ENCODE assay signal across 8 mouse cellular contexts in the genomic region with DNA sequence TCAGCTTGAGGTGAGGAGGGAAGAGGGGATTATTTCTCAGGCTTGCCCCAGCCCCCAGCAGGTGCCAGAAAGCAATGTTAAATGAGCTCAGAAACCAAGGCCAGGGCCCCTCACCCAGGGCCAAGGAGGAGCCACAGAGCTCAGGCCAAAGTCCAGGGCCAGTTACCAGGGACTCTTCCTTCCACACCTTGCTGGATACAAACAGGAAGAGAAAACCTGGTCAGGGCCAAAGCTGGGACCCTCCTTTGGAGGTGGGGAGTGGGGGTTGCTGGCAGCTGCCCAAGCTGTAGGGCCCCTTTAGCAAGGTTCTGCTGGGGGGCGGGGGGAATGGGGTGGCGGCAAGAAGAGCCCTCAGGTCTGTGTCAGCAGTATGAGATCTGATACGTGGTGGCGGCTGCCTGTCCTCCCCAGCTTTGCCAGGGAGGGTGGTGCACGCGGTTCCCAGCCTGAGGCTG. TPM values are rescaled to one million over a fixed set of nuclear protein-coding genes. Genes with fewer than 3 reads are reported as not detected.
DNase-seq lines count a peak whose midpoint lies in the region; ATAC-seq and TF ChIP-seq lines count a peak whose summit lies in the region.

No protein-coding gene starts in this region.

- H3K27ac ChIP-seq in left cerebral cortex, adult 2 months, result peak overlapping the region; percentile 99
- peak overlapping the region; percentile 96 for H3K27ac ChIP-seq in forebrain, embryonic 13.5 days
- peak overlapping the region; percentile 55 for H3K27ac ChIP-seq in neural tube, embryonic 14.5 days (ENCODE audit: low read depth, low read length)

- no peaks in the 10 kb centered on the region for H3K9me3 ChIP-seq in forebrain, embryonic 13.5 days (replicated peaks)
- no peaks in the 10 kb centered on the region for H3K9me3 ChIP-seq in neural tube, embryonic 14.5 days (ENCODE audit: control insufficient read depth, low read length)

- peak overlapping the region; percentile 97 for H3K9ac ChIP-seq in forebrain, embryonic 13.5 days
- H3K9ac ChIP-seq in neural tube, embryonic 14.5 days (replicated peaks; ENCODE audit: low read depth, low read length), result peak overlapping the region; percentile 97

- no peak for ATAC-seq in forebrain, embryonic 13.5 days
- no peak for ATAC-seq in neural tube, embryonic 14.5 days (ENCODE audit: low read depth)

- TF ChIP-seq CTCF in left cerebral cortex, adult 2 months (IDR thresholded peaks at IDR 0.05), result no peak

- H3K4me2 ChIP-seq in forebrain, embryonic 13.5 days, result peak overlapping the region; percentile 95
- H3K4me2 ChIP-seq in neural tube, embryonic 14.5 days (ENCODE audit: low read depth, low read length), result peak overlapping the region; percentile 92

- H3K27me3 ChIP-seq in forebrain, embryonic 13.5 days, result no peaks in the 10 kb centered on the region
- H3K27me3 ChIP-seq in neural tube, embryonic 14.5 days (ENCODE audit: control insufficient read depth, insufficient read depth, low read length), result no peaks in the 10 kb centered on the region

- peak overlapping the region; percentile 97 for H3K4me3 ChIP-seq in left cerebral cortex, adult 2 months
- H3K4me3 ChIP-seq in forebrain, embryonic 13.5 days, result peak overlapping the region; percentile 86
- peak overlapping the region; percentile 86 for H3K4me3 ChIP-seq in neural tube, embryonic 14.5 days (ENCODE audit: low read depth, low read length)

- intact Hi-C loops in left cerebral cortex, adult 2 months (cut with DNase I), result loop anchor here (5.0 to 10.0 kb wide), 2 partner anchors 105 to 977 kb away; partner anchors contain the start of genes Fkrp, Nop53 and Strn4
- intact Hi-C loops in left cerebral cortex, postnatal 4 days (cut with DNase I), result no loop called here

- H3K36me3 ChIP-seq in forebrain, embryonic 13.5 days (ENCODE audit: poor library complexity, severe bottlenecking), result peaks cover 33% of the 10 kb centered on the region
- peaks cover 19% of the 10 kb centered on the region for H3K36me3 ChIP-seq in neural tube, embryonic 14.5 days (ENCODE audit: control insufficient read depth, insufficient read depth, low read length)

- 32% methylated on average over 6 of the region's 6 CpGs for WGBS in forebrain, embryonic 13.5 days
- WGBS in neural tube, embryonic 14.5 days, result 44% methylated on average over 6 of the region's 6 CpGs

- H3K4me1 ChIP-seq in forebrain, embryonic 13.5 days, result peaks cover 52% of the 10 kb centered on the region
- H3K4me1 ChIP-seq in neural tube, embryonic 14.5 days (ENCODE audit: control insufficient read depth, insufficient read depth, low read length), result peaks cover 40% of the 10 kb centered on the region

- DNase-seq in left cerebral cortex, adult 2 months (ENCODE audit: extremely low spot score in 1 of 2, low spot score in 2 of 2), result no peak
- DNase-seq in left cerebral cortex, postnatal 4 days, result no peak
- peak; percentile 56 for DNase-seq in kidney, postnatal 14 days
- no peak for DNase-seq in adrenal gland, adult 8-10 months
- no peak for DNase-seq in lung, postnatal 4 days
- no peak for DNase-seq in c-Kit-positive CD71-positive TER-119-positive erythroid progenitor cells, embryonic 14.5 days (ENCODE audit: low spot score)

RNA-seq across cellular contexts. Expression of gene Calm3, which starts 2.0 kb away (rescaled TPM):
- 1,000 to 10,000 TPM; 1,732 to 1,834 TPM for total RNA-seq in left cerebral cortex, adult 2 months (2021)
- 1,000 to 10,000 TPM; 1,235 to 1,345 TPM for total RNA-seq in left cerebral cortex, postnatal 4 days (2021)
- polyA plus RNA-seq in forebrain, embryonic 13.5 days (2015; fragmentation: Nextera tagmentation; extraction: Ambion mirVana), result 271 and 296 TPM in 2 replicates
- polyA plus RNA-seq in neural tube, embryonic 14.5 days (2014; fragmentation: Nextera tagmentation; extraction: Ambion mirVana), result 412 and 503 TPM in 2 replicates
- total RNA-seq in adrenal gland, adult 8-10 months (2022), result 100 to 1,000 TPM; 278 to 314 (median 294) TPM

RNA-seq across cellular contexts. Expression of gene Ptgir, which starts 15.6 kb away (rescaled TPM):
- total RNA-seq in left cerebral cortex, adult 2 months (2021), result under 1 TPM; 0.11 to 0.21 TPM
- total RNA-seq in left cerebral cortex, postnatal 4 days (2021), result not detected
- 0.14 and 0.37 TPM in 2 replicates for polyA plus RNA-seq in forebrain, embryonic 13.5 days (2015; fragmentation: Nextera tagmentation; extraction: Ambion mirVana)
- 1.2 TPM in 1 of 2 replicates, not detected in the other for polyA plus RNA-seq in neural tube, embryonic 14.5 days (2014; fragmentation: Nextera tagmentation; extraction: Ambion mirVana)
- 1 to 10 TPM; 2.4 to 3.3 (median 2.6) TPM for total RNA-seq in adrenal gland, adult 8-10 months (2022)

RNA-seq across cellular contexts. Expression of gene Pnmal2, which starts 22.6 kb away (rescaled TPM):
- total RNA-seq in left cerebral cortex, adult 2 months (2021), result 100 to 1,000 TPM; 304 to 311 TPM
- total RNA-seq in left cerebral cortex, postnatal 4 days (2021), result 100 to 1,000 TPM; 169 to 194 TPM
- polyA plus RNA-seq in forebrain, embryonic 13.5 days (2015; fragmentation: Nextera tagmentation; extraction: Ambion mirVana), result 59.5 and 78.0 TPM in 2 replicates
- 68.1 and 92.1 TPM in 2 replicates for polyA plus RNA-seq in neural tube, embryonic 14.5 days (2014; fragmentation: Nextera tagmentation; extraction: Ambion mirVana)
- total RNA-seq in adrenal gland, adult 8-10 months (2022), result 10 to 100 TPM; 35.2 to 71.0 (median 48.2) TPM

RNA-seq across cellular contexts. Expression of gene Gng8, which starts 30.3 kb away (rescaled TPM):
- total RNA-seq in left cerebral cortex, adult 2 months (2021), result 1 to 10 TPM; 1.8 to 2.7 TPM
- total RNA-seq in left cerebral cortex, postnatal 4 days (2021), result 1 to 10 TPM; 1.2 to 1.7 TPM
- polyA plus RNA-seq in forebrain, embryonic 13.5 days (2015; fragmentation: Nextera tagmentation; extraction: Ambion mirVana), result 9.2 and 18.2 TPM in 2 replicates
- 0.39 and 9.8 TPM in 2 replicates for polyA plus RNA-seq in neural tube, embryonic 14.5 days (2014; fragmentation: Nextera tagmentation; extraction: Ambion mirVana)
- 1 to 10 TPM in 1 of 4 experiments, under 1 TPM in 1, not detected in 2; 1.00 to 1.0 TPM for total RNA-seq in adrenal gland, adult 8-10 months (2022)

RNA-seq across cellular contexts. Expression of gene Pnmal1, which starts 37.6 kb away (rescaled TPM):
- 100 to 1,000 TPM; 106 to 118 TPM for total RNA-seq in left cerebral cortex, adult 2 months (2021)
- 10 to 100 TPM; 56.0 to 57.6 TPM for total RNA-seq in left cerebral cortex, postnatal 4 days (2021)
- 37.0 and 40.8 TPM in 2 replicates for polyA plus RNA-seq in forebrain, embryonic 13.5 days (2015; fragmentation: Nextera tagmentation; extraction: Ambion mirVana)
- 60.1 and 60.7 TPM in 2 replicates for polyA plus RNA-seq in neural tube, embryonic 14.5 days (2014; fragmentation: Nextera tagmentation; extraction: Ambion mirVana)
- total RNA-seq in adrenal gland, adult 8-10 months (2022), result 1 to 10 TPM; 6.4 to 9.3 (median 7.3) TPM
